Mouse (Mus musculus) limb, embryonic 14.5 days (tissue): ENCODE data around the gene Gtf2i. TPM values are rescaled to one million over a fixed set of nuclear protein-coding genes. Genes with fewer than 3 reads are reported as not detected.

Source experiments
- ATAC-seq: fragments of 200-750 bp; cut with Nextera tagmentation; 2 replicates; pipeline ENCODE4 v1.8.0; 2017; ENCODE audit warnings: low read depth, moderate number of reproducible peaks, moderate TSS enrichment; ENCODE audit not compliant: low FRiP score
- DNase-seq: peaks from one replicate; pipeline ENCODE4 v3.0.0-alpha.2; 2015; ENCODE audit warnings: low spot score
- H3K27ac ChIP-seq: fragments of 300-500 bp; sonication (generic); replicated peaks from 2 replicates; pipeline ENCODE4 v1.5.1; 2014; ENCODE audit warnings: low read depth, mild to moderate bottlenecking, low read length, moderate library complexity, mixed read lengths
- H3K27me3 ChIP-seq: fragments of 300-500 bp; sonication (generic); 2 replicates; pipeline ENCODE4 v1.6.1; 2014; ENCODE audit warnings: low read length, mixed read lengths; ENCODE audit not compliant: control insufficient read depth, insufficient read depth
- H3K36me3 ChIP-seq: fragments of 300-500 bp; sonication (generic); 2 replicates; pipeline ENCODE4 v1.6.1; 2014; ENCODE audit warnings: mild to moderate bottlenecking, low read length, moderate library complexity, mixed read lengths; ENCODE audit not compliant: control insufficient read depth, insufficient read depth
- H3K4me1 ChIP-seq: fragments of 300-500 bp; sonication (generic); 2 replicates; pipeline ENCODE4 v1.6.1; 2014; ENCODE audit warnings: antibody characterized with exemption, low read length, mixed read lengths; ENCODE audit not compliant: control insufficient read depth, insufficient read depth
- H3K4me2 ChIP-seq: fragments of 300-500 bp; sonication (generic); replicated peaks from 2 replicates; pipeline ENCODE4 v1.6.1; 2014; ENCODE audit warnings: low read depth, mild to moderate bottlenecking, low read length, moderate library complexity; ENCODE audit not compliant: severe bottlenecking
- H3K4me3 ChIP-seq: fragments of 300-500 bp; sonication (generic); replicated peaks from 2 replicates; pipeline ENCODE4 v1.5.1; 2014; ENCODE audit warnings: low read length
- H3K9ac ChIP-seq: fragments of 300-500 bp; sonication (generic); 2 replicates; pipeline ENCODE4 v1.6.1; 2014; ENCODE audit warnings: mild to moderate bottlenecking, low read depth, low read length, moderate library complexity; ENCODE audit not compliant: severe bottlenecking
- H3K9me3 ChIP-seq: fragments of 300-500 bp; sonication (generic); 2 replicates; pipeline ENCODE4 v1.6.1; 2016; ENCODE audit warnings: low read length; ENCODE audit not compliant: control insufficient read depth
- POLR2A ChIP-seq: fragments of 200-500 bp; IDR thresholded peaks from 2 replicates; pipeline ENCODE4 v1.8.0; 2012; ENCODE audit warnings: inconsistent platforms, mild to moderate bottlenecking, moderate library complexity, borderline replicate concordance; ENCODE audit not compliant: insufficient read depth, insufficient read length; ENCODE audit errors: extremely low read depth
- WGBS: fragments of 180-500 bp; shearing (Covaris S2); extraction: QIAGEN DNeasy Blood & Tissue Kit; methylation state at CpG from one replicate; pipeline ENCODE4 v1.1.7; 2014; 5-methylcytosine and 5-hydroxymethylcytosine counted together
- polyA plus RNA-seq, 2 experiments: library from polyadenylated mRNA; depleted of rRNA in 1 of 2; stranded (reverse) in 1 of 2; unstranded in 1 of 2; fragments of >200 nt; fragmentation: Nextera tagmentation in 1 of 2; extraction: Ambion mirVana in 1 of 2; gene quantifications; 2 replicates each; pipeline versions ENCODE4 v1.2.1 to v1.2.3; 2012 to 2014

The Gtf2i gene
- polyA plus RNA-seq, 2 experiments, result 169 to 190 TPM

- H3K4me1 ChIP-seq, result no peaks in the 10 kb centered on the region
- TF ChIP-seq POLR2A, result no peak
- no peak overlapping the region for H3K4me3 ChIP-seq
- no peaks in the 10 kb centered on the region for H3K27me3 ChIP-seq
- no peak overlapping the region for H3K4me2 ChIP-seq
- ATAC-seq (no peak), DNase-seq (no peak)
- H3K9ac ChIP-seq, result no peak overlapping the region
- H3K36me3 ChIP-seq, result peaks cover 96% of the 10 kb centered on the region
- no peaks in the 10 kb centered on the region for H3K9me3 ChIP-seq
- no peak overlapping the region for H3K27ac ChIP-seq
- WGBS, result 87% methylated on average over 9 of the region's 9 CpGs
Observed at GRCm38 (mm10) chr5:134260001-134260636, 54.4 kb downstream of the Gtf2i start.

- DNase-seq (no peak), ATAC-seq (no peak)
- Histone ChIP-seq H3K9me3 (no peaks in the 10 kb centered on the region), H3K4me1 (no peaks in the 10 kb centered on the region), H3K4me2 (no peak overlapping the region), H3K27ac (no peak overlapping the region), H3K9ac (no peak overlapping the region), H3K4me3 (no peak overlapping the region), H3K36me3 (peaks cover 96% of the 10 kb centered on the region), H3K27me3 (no peaks in the 10 kb centered on the region)
- TF ChIP-seq POLR2A, result no peak
- WGBS, result 94% methylated on average over 2 of the region's 2 CpGs
Observed at GRCm38 (mm10) chr5:134258934-134259333, 55.6 kb downstream of the Gtf2i start.

- no peak for ATAC-seq
- 82% methylated on average over 4 of the region's 4 CpGs for WGBS
- H3K4me2 ChIP-seq, result no peak overlapping the region
- no peak overlapping the region for H3K27ac ChIP-seq
- H3K36me3 ChIP-seq, result peaks cover 96% of the 10 kb centered on the region
- DNase-seq, result no peak
- H3K9me3 ChIP-seq, result no peaks in the 10 kb centered on the region
- no peaks in the 10 kb centered on the region for H3K4me1 ChIP-seq
- H3K27me3 ChIP-seq, result no peaks in the 10 kb centered on the region
- H3K4me3 ChIP-seq, result no peak overlapping the region
- no peak overlapping the region for H3K9ac ChIP-seq
- no peak for TF ChIP-seq POLR2A
Observed at GRCm38 (mm10) chr5:134258395-134258794, 56.2 kb downstream of the Gtf2i start.

- Histone ChIP-seq H3K9ac (no peak overlapping the region), H3K9me3 (no peaks in the 10 kb centered on the region), H3K4me3 (no peak overlapping the region), H3K27ac (no peak overlapping the region), H3K4me1 (no peaks in the 10 kb centered on the region), H3K4me2 (no peak overlapping the region), H3K36me3 (peaks cover 96% of the 10 kb centered on the region), H3K27me3 (no peaks in the 10 kb centered on the region)
- no peak for ATAC-seq
- no peak for TF ChIP-seq POLR2A
- DNase-seq, result no peak
- WGBS, result 92% methylated on average over 13 of the region's 13 CpGs
Observed at GRCm38 (mm10) chr5:134257349-134258031, 57.1 kb downstream of the Gtf2i start.

- Histone ChIP-seq H3K27me3 (no peaks in the 10 kb centered on the region), H3K9ac (no peak overlapping the region), H3K4me2 (no peak overlapping the region), H3K4me3 (no peak overlapping the region), H3K9me3 (no peaks in the 10 kb centered on the region), H3K4me1 (no peaks in the 10 kb centered on the region), H3K36me3 (peaks cover 94% of the 10 kb centered on the region), H3K27ac (no peak overlapping the region)
- DNase-seq, result no peak
- 90% methylated on average over 10 of the region's 10 CpGs for WGBS
- no peak for ATAC-seq
- no peak for TF ChIP-seq POLR2A
Observed at GRCm38 (mm10) chr5:134255294-134255693, 59.3 kb downstream of the Gtf2i start.
